Mouse (Mus musculus): ENCODE data around the gene Setdb1. TPM values are rescaled to one million over a fixed set of nuclear protein-coding genes. Genes with fewer than 3 reads are reported as not detected.

Gene Setdb1
- polyA plus RNA-seq, 1 experiment from 2014 or later = 45.4 TPM

DNA sequence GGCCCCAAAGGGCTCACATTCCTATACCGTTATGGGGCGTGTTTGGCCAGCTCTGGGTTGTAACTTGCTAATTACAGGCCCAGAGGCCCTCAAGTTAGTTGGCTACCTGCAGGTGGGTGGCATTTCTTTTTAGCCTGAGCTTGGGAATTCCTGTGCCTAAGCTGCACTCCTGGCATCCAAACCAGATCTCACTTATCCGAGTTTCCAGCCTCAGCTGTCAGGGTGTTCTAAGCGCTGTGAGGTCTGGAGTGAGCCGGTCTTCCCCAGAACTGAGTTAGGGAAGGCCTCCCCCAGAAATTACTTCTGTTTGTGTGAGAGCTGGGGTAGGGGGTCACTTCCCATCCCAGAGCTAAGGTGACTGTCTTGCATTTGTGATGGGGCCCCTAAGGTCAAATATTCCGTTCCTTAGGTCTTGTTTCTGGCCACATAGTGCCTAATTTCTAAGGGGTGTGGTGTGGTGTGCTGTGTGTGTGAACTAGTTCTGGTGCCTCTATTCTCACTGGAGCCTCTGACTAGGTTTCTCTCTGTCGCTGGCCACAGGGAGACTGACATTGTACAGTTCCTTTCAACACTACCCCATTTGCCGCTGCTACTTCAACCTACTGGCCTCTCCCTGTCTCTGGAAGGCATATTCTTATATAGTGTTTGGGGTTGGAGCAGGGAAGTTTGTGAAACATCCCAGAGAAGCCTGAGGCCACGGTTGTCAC is 41.0 kb downstream of the Setdb1 start:
- Histone ChIP-seq H3K36me3 (replicated peaks) (peaks cover 12% of the 10 kb centered on the region; the same call in 1 of the 2 replicates), H3K4me2 (peak overlapping the region; percentile 77), H3K4me3 (peak overlapping the region; percentile 93), H3K27me3 (replicated peaks) (no peaks in the 10 kb centered on the region), H3K27ac (peak overlapping the region; percentile 90), H3K4me1 (peaks cover 30% of the 10 kb centered on the region), H3K9ac (peak overlapping the region; percentile 98), H3K9me3 (no peaks in the 10 kb centered on the region)
- no peak for ATAC-seq (replicated peaks)
- 16% methylated on average over 9 of the region's 9 CpGs for WGBS

DNA sequence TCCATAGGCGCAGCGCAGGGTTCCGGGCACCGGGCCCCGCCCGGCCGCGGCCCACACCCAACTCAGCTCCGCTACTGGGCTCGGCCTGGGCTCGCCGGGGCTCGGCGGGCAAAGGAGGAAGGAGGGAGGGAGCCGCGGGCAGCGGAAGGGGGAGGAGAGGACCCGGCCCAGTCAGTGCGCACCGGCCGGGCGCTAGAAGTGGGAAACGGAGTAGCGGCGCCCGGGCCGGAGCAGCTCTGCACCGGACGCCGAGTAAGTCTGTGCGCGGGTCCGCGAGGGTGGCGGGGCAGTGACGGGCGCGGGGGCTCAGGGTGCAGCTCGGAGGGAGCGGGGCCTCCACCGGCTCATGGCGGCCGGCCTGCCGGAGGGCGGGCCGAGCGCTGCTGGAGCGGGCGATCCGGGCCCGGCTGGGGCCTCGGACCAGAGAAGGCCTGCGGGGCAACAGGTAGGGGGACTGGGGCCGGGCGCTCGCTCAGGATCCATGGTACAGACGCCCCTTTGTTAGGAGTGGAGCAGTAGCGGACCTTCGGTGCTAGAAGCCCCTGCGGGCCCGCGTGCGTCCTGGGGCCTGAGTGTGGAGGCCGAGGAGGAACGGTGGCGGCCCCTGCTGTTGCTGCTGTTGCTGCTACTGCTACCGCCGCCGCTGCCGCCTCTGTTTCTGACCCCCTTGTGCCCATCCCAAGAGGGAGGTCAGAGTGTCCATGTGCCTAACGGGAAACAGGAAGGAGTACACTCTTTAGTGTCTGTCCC is 41.7 kb downstream of the Setdb1 start:
- peak overlapping the region; percentile 93 for H3K4me3 ChIP-seq
- H3K27me3 ChIP-seq (replicated peaks) = no peaks in the 10 kb centered on the region
- H3K4me1 ChIP-seq = peaks cover 30% of the 10 kb centered on the region
- WGBS = under 1% methylated on average over 70 of the region's 71 CpGs
- H3K4me2 ChIP-seq = peak overlapping the region; percentile 77
- no peaks in the 10 kb centered on the region for H3K9me3 ChIP-seq
- ATAC-seq (replicated peaks) = peak; percentile 94
- peaks cover 6% of the 10 kb centered on the region; the same call in 1 of the 2 replicates for H3K36me3 ChIP-seq (replicated peaks)
- peak overlapping the region; percentile 98 for H3K9ac ChIP-seq
- H3K27ac ChIP-seq = peak overlapping the region; percentile 90

DNA sequence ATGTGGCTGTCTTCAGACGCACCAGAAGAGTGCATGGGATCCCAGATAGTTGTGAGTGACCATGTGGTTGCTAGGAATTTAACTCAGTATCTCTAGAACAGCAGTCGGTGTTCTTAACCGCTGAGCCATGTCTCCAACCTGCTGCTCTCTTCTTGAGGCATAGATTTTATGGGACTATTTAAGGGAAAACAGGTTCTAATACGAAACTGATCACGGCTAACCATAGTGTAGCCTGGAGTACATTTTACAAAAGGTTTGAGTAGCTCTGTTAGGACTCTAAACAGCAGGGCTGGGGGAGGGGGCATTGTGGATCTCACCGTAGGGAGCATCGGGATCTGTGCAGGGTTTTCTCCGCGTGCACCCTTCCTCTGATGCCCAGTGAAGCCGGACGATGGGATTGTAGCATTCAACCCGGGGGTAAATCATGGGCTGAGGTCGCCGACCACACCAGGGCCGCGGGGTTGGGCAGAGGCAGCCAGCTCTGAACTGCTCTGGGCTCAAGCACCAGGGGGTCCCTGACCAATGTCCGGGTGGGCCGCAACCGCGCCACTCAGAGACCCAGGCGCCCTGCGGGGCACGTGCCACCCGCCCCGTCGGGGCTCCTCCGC is 42.4 kb downstream of the Setdb1 start, which contains the start of gene Cers2:
Gene Cers2, plus strand, starts transcription at position 306 of the 608 bp plus-strand sequence.
- H3K27me3 ChIP-seq (replicated peaks) = no peaks in the 10 kb centered on the region
- H3K36me3 ChIP-seq (replicated peaks) = no peaks in the 10 kb centered on the region
- peak; percentile 71 for ATAC-seq (replicated peaks)
- H3K27ac ChIP-seq = peak within 1 kb of the TSS; percentile 90
- H3K4me1 ChIP-seq = peaks cover 30% of the 10 kb centered on the region
- peak within 1 kb of the TSS; percentile 77 for H3K4me2 ChIP-seq
- peak within 1 kb of the TSS; percentile 98 for H3K9ac ChIP-seq
- 1% methylated on average over 27 of the region's 27 CpGs for WGBS
- H3K9me3 ChIP-seq = no peaks in the 10 kb centered on the region
- peak within 1 kb of the TSS; percentile 93 for H3K4me3 ChIP-seq

DNA sequence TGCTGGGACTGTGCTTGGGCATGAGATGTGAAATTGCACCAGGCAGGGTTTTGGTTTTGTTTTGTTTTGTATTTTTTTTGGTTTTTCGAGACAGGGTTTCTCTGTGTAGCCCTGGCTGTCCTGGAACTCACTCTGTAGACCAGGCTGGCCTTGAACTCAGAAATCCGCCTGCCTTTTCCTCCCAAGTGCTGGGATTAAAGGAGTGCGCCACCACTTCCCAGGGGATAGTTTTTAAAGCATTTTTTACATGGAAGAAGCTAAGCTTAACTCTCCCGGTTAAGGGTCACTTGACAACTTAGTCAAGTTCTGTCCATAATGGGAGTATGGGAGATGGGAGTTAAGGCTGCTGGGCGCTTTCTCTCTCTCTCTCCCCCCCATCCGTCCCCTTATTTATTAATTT is 42.9 kb downstream of the Setdb1 start:
- Histone ChIP-seq H3K9ac (no peak overlapping the region), H3K9me3 (no peaks in the 10 kb centered on the region), H3K27ac (peak overlapping the region; percentile 90; the same call in 1 of the 2 replicates), H3K4me2 (peak overlapping the region; percentile 77), H3K27me3 (replicated peaks) (no peaks in the 10 kb centered on the region), H3K4me1 (peaks cover 30% of the 10 kb centered on the region), H3K36me3 (replicated peaks) (no peaks in the 10 kb centered on the region), H3K4me3 (peak overlapping the region; percentile 93)
- no peak for ATAC-seq (replicated peaks)
- WGBS = 54% methylated on average over 6 of the region's 6 CpGs

DNA sequence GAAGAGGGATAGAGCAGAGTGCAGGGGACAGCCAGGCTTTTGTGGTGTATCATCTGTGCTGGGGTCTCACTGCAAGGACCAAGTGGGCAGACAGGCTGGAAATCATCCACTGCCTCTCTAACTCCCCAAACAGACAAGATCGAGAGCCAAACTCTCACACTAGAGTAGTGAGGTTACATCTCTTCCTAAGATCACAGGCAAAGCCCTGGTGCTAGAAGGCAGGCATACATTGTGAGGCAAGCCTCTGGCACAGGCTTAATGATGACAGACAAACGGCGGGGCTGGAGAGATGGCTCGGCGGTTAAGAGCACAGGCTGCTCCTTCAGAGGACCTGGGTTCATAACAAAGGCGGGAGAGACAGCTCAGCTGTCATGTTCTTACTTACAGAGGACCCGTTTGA is 43.5 kb downstream of the Setdb1 start:
- Histone ChIP-seq H3K27me3 (replicated peaks) (no peaks in the 10 kb centered on the region), H3K9ac (no peak overlapping the region), H3K27ac (no peak overlapping the region), H3K4me2 (no peak overlapping the region), H3K9me3 (no peaks in the 10 kb centered on the region), H3K4me3 (no peak overlapping the region), H3K36me3 (replicated peaks) (no peaks in the 10 kb centered on the region), H3K4me1 (peaks cover 30% of the 10 kb centered on the region)
- 53% methylated on average over 7 of the region's 7 CpGs for WGBS
- no peak for ATAC-seq (replicated peaks)

DNA sequence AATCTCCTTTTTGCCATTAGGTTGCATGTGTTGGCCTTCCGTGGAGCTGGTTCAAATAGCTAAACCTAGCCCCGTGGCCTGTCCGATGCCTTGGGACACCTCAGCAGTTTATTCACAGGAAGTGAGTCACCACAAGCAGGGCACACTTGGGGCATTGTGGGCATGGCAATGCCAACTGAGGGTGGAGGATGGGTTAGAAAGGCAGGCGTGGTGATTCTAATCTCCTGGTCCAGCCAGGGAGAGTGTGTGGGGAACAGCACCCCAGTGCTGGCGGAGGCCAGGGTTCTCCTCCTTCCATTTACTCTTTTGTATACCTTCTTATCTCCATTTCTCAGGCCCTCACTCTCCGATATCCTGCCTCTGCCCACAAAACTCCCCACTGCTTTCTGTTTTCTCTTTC is 44.4 kb downstream of the Setdb1 start:
- Histone ChIP-seq H3K4me3 (no peak overlapping the region), H3K27me3 (replicated peaks) (no peaks in the 10 kb centered on the region), H3K4me2 (no peak overlapping the region), H3K4me1 (peaks cover 26% of the 10 kb centered on the region), H3K9me3 (no peaks in the 10 kb centered on the region), H3K9ac (no peak overlapping the region), H3K36me3 (replicated peaks) (no peaks in the 10 kb centered on the region), H3K27ac (no peak overlapping the region)
- WGBS = 79% methylated on average over 6 of the region's 6 CpGs
- ATAC-seq (replicated peaks) = no peak

DNA sequence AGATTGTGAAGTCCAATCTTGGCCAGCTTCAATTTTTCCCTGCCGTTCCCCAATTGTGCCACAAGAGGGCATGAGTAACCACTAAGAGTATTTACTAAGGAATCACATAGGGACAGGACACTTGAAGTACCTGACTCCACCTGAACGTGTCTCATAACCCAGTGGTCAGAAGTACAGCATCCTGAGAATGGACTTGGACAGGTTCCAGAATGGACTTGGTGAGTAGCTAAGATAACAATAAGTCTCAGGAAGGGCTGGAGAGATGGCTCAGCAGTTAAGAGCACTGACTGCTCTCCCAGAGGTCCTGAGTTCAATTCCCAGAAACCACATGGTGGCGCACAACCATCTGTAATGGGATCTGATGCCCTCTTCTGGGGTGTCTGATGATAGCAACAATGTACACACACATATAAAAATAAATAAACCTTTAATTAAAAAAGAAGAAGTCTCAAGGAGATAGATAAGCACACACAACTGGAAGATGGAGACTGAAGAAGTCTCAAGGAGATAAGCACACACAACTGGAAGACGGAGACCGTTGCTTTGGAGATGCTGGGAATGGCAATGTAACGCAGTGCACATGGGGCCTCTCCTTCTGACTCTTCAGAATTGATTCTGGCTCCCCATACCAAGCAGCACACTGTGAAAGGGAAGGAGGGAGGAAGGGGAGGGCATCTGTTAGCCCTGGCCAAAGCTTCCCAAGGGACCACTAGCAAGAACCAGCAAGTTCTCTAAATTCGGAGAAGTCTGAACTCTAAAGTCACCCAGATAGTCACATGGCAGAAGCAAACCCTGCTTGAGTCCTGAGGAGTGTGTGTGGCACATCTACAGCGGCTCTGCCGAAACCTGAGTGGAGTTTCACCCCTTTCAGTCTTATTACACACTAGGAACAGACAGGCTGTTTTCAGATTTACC is 45.8 kb downstream of the Setdb1 start:
- H3K9ac ChIP-seq = no peak overlapping the region
- no peak overlapping the region for H3K27ac ChIP-seq
- no peak for ATAC-seq (replicated peaks)
- WGBS = 67% methylated on average over 9 of the region's 9 CpGs
- H3K9me3 ChIP-seq = no peaks in the 10 kb centered on the region
- no peak overlapping the region for H3K4me2 ChIP-seq
- H3K4me1 ChIP-seq = peaks cover 16% of the 10 kb centered on the region
- no peaks in the 10 kb centered on the region for H3K27me3 ChIP-seq (replicated peaks)
- H3K36me3 ChIP-seq (replicated peaks) = no peaks in the 10 kb centered on the region
- no peak overlapping the region for H3K4me3 ChIP-seq

DNA sequence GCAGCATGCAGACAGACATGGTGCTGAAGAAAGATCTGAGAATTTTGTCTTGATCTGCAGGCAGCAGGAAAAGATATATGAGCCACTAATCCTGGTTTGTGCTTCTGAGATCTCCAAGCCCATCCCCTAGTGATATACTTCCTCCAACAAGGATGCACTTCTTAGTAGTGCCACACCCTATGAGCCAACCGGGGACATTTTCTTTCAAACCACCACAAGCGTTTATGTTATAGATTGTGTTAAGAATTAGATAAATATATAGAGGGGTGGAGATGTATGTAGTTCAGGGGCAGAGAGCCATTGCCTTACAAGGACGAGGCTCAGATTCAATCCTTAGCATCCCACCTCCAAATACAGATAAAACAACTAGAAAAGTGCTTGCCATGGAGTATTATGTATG is 46.5 kb downstream of the Setdb1 start:
- ATAC-seq (replicated peaks) = no peak
- 72% methylated on average over 3 of the region's 3 CpGs for WGBS
- Histone ChIP-seq H3K9ac (no peak overlapping the region), H3K4me1 (peaks cover 9% of the 10 kb centered on the region; the same call in 1 of the 2 replicates), H3K4me3 (no peak overlapping the region), H3K4me2 (no peak overlapping the region), H3K36me3 (replicated peaks) (no peaks in the 10 kb centered on the region), H3K9me3 (no peaks in the 10 kb centered on the region), H3K27me3 (replicated peaks) (no peaks in the 10 kb centered on the region), H3K27ac (no peak overlapping the region)

DNA sequence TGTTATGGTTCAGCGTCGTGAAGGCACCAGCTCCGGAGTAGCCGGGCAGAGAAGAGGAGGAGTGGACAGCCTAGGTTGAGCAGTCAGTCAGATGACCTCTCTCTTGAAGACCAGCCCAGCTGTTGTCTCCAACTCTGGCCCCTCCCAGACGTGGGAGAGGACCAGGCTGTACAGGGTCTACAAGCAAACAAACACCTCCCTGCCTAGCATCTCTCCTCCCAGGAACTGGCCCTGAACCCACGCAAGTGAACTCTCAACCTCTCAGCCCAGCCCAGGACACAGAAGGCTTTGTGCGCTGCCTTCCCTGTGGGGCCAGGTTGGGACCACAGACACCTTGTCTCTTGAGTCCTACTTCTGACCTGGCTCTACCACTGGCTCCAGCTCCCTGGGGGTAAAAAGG is 49.9 kb downstream of the Setdb1 start, which contains the start of gene Anxa9:
Gene Anxa9, minus strand, starts transcription at position 77 of the 400 bp plus-strand sequence.
- ATAC-seq (replicated peaks) = no peak
- no peaks in the 10 kb centered on the region for H3K36me3 ChIP-seq (replicated peaks)
- H3K4me3 ChIP-seq = no peak within 1 kb of the TSS
- no peaks in the 10 kb centered on the region for H3K27me3 ChIP-seq (replicated peaks)
- H3K4me1 ChIP-seq = no peaks in the 10 kb centered on the region
- H3K9ac ChIP-seq = no peak within 1 kb of the TSS
- H3K9me3 ChIP-seq = no peaks in the 10 kb centered on the region
- 74% methylated on average over 7 of the region's 7 CpGs for WGBS
- H3K4me2 ChIP-seq = no peak within 1 kb of the TSS
- H3K27ac ChIP-seq = no peak within 1 kb of the TSS

DNA sequence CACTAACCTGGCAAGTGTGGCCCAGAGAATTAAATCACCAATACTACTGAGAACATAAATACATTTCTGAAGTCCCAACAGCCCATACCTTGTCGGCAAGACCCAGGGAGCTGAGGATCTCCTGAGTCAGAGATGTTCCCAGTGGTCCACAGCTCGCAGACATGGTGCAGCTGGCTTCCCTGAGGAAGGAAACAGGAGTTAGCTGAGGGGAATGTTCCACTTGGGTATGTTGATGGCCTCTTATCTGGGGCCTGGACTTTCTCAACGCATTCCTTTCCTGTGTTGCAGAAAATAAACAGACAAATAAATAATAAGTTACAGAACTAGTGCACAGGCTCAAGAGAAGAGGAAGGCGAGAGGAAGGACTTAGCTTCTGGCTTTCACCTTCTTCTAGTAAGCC is 50.8 kb downstream of the Setdb1 start:
- 88% methylated on average over 4 of the region's 4 CpGs for WGBS
- no peak for ATAC-seq (replicated peaks)
- no peak overlapping the region for H3K4me2 ChIP-seq
- H3K27me3 ChIP-seq (replicated peaks) = no peaks in the 10 kb centered on the region
- no peaks in the 10 kb centered on the region for H3K9me3 ChIP-seq
- no peak overlapping the region for H3K27ac ChIP-seq
- no peaks in the 10 kb centered on the region for H3K4me1 ChIP-seq
- no peak overlapping the region for H3K4me3 ChIP-seq
- H3K9ac ChIP-seq = no peak overlapping the region
- H3K36me3 ChIP-seq (replicated peaks) = no peaks in the 10 kb centered on the region

DNA sequence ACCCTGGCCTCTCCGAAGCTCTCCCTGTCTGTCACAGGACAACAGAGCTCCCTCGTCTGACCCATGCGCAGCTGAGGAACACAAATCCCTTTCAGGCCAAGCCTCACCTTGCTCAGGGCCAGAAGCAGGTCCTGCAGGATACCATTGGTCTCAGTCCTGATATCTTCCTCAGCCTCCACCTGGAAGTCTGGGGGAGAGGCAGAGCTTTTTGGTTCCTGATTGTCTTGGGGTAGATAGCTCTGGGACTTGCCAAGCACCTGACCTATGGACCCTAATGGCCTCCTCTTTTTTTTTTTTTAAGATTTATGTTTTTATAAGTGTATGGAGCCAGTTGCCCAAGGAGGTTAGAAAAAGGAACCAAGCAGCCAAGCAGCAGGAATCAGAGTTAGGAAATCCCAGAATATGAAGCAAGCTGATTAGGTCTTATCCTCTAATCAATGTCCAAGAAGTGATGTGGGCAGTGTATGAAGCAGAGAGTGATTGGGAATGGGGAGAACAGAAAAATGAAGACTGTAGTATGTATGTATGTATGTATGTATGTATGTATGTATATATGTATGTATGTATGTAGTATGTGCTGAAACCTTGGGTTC is 55.7 kb downstream of the Setdb1 start:
- H3K4me2 ChIP-seq = no peak overlapping the region
- ATAC-seq (replicated peaks) = no peak
- no peaks in the 10 kb centered on the region for H3K27me3 ChIP-seq (replicated peaks)
- H3K4me3 ChIP-seq = no peak overlapping the region
- H3K9ac ChIP-seq = no peak overlapping the region
- H3K36me3 ChIP-seq (replicated peaks) = no peaks in the 10 kb centered on the region; the same call in 1 of the 2 replicates
- WGBS = 87% methylated on average over 3 of the region's 3 CpGs
- H3K27ac ChIP-seq = no peak overlapping the region
- no peaks in the 10 kb centered on the region for H3K4me1 ChIP-seq
- no peaks in the 10 kb centered on the region for H3K9me3 ChIP-seq
